Mouse (Mus musculus) heart, postnatal 14 days (tissue): ENCODE measurements around the gene Usp46. TPM values are rescaled to one million over a fixed set of nuclear protein-coding genes. Genes with fewer than 3 reads are reported as not detected.
A peak's percentile ranks its signal among the peaks of the same experiment; 100 is the strongest.
"Not testable (repeated sequence)": the region's sequence is repeated elsewhere in the genome, so short reads cannot be mapped to it uniquely, and the experiment has no call there.

Source experiments
- DNase-seq, 2 experiments: peaks; one replicate each; pipeline ENCODE4 v3.0.0; 2021 to 2022
- intact Hi-C: fragments of 180-260 bp; cut with DNase I; formaldehyde crosslinking; loops from one replicate; pipeline ENCODE4 v1.15.1; 2025
- total RNA-seq, 2 experiments: library from RNA; stranded (reverse); gene quantifications; 2 replicates each; pipeline ENCODE4 v1.2.3; 2021

Gene Usp46
- total RNA-seq, 2 experiments from 2014 or later: 42.9 to 43.6 TPM

DNA sequence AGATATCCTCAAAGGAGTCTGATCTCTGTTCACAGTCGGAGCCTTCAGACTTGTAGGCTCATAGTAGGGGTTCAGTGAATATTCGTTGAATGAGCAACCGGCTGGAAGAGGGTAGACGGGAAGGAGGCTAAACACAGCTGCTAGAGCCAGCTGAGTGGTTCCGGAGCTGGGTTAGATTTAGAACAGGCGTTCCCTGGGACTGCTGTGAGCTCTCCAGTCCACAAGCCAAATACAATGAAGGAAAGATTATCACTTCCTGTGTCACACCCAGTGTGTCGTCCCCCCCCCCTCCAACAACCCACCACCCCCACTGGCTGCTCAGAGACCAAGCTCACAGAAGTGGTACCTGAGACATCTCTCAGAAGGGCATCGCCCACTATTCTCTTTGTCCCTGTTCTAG lies 9.7 kb upstream of the Usp46 start:
- intact Hi-C loops: no loop called here
- DNase-seq: no peak

DNA sequence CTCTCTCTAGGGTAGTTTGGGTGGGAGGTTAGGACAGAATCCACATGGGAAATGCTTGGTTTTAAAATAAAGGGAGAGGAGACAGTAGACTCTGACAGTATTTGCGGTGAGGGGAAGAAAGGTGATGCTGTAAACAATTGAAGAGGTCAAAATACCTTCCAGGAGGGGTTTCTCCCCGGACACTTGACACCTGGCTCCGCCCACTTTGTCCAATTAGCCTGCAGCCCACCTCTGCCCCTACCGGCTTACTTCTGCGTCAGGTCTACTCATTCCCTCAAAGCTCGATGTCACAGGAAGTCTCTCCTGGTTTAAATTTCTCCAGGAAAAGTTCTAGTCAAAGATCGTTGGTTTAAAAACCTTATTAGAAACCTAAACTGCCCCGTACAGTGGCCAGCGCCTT lies 8.5 kb upstream of the Usp46 start:
- DNase-seq: no peak
- intact Hi-C loops: no loop called here

DNA sequence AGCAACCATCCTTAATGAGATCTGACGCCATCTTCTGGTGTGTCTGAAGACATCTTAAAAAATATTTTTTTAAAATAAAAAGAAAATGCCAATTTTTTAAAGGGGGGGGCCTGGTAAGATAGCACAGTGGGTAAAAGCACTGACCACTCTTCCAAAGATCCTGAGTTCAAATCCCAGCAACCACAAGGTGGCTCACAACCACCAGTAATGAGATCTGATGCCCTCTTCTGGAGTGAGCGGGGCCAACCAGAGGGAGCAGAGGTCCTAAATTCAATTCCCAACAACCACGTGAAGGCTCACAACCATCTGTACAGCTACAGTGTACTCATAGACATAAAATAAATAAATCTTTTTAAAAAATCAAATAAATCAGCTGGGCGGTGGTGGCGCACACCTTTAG lies 2.3 kb upstream of the Usp46 start:
- intact Hi-C loops: not testable (repeated sequence)

DNA sequence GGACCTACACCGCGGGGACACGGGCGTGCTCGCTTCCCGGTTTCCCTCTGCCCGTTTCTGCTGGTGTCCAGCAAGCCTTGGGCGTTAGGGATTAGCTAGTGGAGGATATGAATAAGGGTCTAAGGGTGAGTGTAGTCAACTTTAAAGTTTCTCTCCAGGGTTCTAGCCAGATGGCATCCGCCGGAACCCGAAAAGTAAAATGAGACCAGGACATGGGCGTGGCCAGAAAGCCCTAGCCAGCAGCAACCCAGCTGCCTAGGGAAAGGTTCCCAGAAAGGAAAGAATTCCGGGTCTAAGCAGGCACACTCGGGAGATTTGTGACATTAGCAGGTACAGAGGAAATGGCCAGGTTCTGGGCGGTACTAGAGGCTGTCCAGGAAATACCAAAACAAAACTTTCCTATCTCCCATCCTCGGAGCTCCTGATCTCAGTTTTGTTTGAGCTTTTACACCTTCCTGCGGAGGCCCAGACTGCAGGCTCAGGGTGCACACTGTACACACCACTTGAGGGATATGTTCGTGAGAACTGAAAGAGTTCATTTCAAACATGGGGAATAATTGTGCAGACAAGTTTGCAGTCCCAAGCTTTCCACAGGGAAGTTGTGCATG lies 587 bp upstream of the Usp46 start:
- DNase-seq: peak; percentile 73 to 80
- intact Hi-C loops: loop anchor here (2.0 to 10.0 kb wide), 4 partner anchors 128 to 1086 kb away; partner anchors contain the start of gene Pdgfra

More for the DNA sequence above, 2.3 kb upstream of the Usp46 start:
- DNase-seq: not testable (repeated sequence)

DNA sequence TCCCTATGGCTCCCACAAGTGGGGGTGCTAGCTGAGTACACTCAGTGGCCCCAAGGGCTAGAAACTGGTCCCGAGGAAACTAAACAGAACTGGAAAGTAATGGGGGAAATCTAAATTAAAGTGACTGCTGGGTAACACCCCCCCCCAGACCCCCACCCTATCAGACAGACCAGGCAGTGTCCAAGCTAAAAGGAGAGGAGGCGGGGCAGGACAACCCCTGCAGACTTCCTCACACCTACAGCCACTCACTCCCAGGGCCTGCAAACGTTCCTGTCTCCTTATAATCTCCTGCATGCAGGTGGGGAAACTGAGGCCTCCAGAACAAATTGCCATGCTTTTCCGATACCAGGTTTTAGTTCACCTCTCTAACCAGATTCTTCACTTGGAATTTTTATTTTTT lies 885 bp downstream of the Usp46 start:
- DNase-seq: no peak
- intact Hi-C loops: loop anchor here (2.0 to 10.0 kb wide), 4 partner anchors 25 to 1087 kb away; partner anchors contain the start of gene Pdgfra

DNA sequence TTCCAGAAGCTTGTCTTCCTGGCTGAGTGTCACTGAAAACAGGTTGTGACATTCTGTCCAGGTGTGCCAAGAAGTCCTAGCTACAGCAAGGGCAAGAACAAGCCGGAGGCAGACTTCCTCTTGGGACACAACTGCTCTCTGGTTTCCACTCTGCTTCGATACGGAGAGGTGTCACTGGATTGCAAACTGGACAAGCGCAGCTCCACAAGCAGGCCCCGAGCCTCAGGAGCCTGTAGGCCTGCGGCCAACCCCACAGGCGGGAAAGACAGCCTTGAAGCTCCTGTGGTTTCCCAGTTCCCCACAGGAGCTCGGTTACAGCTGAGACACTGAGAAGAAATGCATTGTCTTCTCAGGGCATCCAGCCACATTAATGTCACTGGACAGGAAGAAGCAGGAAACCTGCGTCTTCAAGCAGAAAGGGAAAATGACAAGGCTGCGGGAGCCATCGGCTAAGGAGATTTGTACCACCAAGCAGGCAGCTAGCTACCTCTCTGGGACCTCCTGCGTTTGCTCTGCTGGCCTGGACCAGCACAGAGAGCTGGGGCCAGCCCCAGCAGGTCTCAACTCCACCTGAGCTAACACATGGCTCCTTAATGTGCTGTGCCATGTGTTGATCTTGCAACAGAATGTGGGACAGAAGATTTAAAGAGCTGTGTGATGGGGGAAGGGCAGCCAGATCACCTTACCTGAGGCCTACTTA lies 1.7 kb downstream of the Usp46 start:
- peak; percentile 40 to 44 for DNase-seq
- intact Hi-C loops: loop anchor here (2.0 to 10.0 kb wide), 4 partner anchors 26 to 1088 kb away; partner anchors contain the start of gene Pdgfra

DNA sequence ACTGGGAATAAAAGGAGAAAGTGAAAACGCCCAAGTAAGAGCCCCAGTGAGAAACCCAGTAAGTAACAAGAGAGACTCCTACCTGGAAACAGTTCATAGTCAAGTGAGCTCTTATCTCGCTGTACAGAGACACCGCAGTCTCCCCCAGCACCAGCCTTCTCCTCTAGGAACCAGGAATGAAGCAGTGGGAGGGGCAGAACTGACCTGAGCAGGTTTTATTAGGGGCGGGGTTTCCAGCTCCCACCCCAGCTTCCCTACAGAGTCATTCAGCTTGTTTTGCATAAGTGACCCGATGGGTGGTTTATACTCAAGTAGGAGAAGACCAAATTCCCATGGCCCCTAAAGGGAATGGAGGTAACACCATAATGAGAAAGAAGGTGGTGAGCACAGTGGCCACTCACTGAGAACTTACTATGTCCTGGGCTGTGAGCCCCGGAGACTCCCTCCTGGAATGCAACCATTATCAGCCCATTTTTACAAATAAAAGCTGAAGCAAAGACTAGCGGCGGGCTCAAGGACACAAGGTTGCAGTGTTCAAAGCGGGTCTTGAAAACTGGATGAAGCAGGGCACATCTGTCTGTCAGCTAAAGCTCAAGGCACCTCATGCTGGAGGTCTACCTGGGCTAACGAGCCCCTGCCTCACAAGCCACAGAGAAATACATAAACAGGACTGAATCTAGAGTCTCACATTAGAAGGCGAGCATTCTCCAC lies 2.5 kb downstream of the Usp46 start:
- intact Hi-C loops: loop anchor here (2.0 to 10.0 kb wide), 4 partner anchors 27 to 1089 kb away; partner anchors contain the start of gene Pdgfra

DNA sequence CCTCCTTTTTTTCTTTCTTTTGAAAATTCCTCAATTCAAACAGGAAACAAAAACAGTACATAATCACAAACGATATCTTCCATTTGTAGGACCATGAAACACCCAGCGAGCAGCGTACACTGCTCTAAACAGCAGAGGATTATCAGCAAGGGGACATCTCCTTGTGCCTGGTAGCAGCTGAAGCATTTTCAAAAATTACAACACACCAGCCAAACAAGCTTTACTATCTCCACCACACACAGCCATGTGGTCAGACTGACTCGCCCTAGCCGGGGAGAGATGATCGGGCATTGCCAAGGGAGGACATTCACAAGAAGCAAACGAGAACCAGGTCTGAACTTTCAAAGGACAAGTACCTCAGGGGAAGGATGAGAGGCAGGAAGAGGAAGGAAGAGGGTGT lies 3.4 kb downstream of the Usp46 start:
- DNase-seq: no peak
- intact Hi-C loops: loop anchor here (5.0 to 10.0 kb wide), 2 partner anchors 208 to 1090 kb away; partner anchors contain the start of gene Pdgfra

More for the DNA sequence above, 2.5 kb downstream of the Usp46 start:
- no peak for DNase-seq

DNA sequence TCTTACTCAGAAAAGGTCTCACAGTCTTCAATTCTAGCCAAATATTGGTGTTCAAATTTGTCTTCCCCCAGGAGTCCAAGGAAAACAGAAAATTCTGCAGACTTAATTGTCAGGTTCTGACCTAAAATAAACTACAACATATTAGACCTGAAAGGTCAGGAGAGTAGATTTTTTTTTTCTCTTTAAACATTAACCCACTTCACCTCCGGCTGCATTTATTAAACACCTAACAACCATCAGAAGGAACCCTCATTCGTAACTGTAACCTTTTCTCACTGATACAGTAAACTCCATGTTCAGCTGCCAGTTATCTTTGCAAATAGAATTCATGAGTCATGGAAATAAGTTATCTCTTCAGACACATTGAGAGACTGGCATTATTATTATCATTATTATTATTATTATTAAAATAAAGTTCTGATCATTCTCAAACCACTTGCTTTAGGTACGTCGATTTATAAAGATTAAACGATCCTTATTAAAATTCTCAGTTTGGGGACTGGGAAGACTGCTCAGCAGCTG lies 4.9 kb downstream of the Usp46 start:
- no peak for DNase-seq
- intact Hi-C loops: loop anchor here (10.0 kb wide), 1 partner anchor 1092 kb away; the partner anchor contains the start of gene Pdgfra

DNA sequence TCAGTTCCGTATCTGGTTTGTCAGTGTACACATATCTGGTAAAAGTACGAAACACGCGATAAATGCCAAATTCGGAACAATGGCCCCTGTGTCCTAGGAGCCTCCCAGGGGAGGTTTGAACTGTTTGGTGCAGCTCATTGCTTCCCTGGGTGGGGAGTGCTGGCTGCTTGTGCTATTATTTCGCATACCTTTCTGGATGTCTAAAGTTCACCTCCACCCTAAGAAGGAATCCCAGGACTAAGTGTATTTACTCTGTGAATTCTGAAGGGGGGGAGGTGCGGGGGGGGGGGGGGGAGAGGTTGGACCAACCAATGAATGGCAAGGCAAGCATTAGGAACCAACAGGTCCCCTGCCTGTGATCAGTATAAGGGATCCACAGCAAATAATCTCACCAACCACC lies 6.0 kb downstream of the Usp46 start:
- DNase-seq: no peak
- intact Hi-C loops: loop anchor here (10.0 kb wide), 1 partner anchor 1093 kb away; the partner anchor contains the start of gene Pdgfra

DNA sequence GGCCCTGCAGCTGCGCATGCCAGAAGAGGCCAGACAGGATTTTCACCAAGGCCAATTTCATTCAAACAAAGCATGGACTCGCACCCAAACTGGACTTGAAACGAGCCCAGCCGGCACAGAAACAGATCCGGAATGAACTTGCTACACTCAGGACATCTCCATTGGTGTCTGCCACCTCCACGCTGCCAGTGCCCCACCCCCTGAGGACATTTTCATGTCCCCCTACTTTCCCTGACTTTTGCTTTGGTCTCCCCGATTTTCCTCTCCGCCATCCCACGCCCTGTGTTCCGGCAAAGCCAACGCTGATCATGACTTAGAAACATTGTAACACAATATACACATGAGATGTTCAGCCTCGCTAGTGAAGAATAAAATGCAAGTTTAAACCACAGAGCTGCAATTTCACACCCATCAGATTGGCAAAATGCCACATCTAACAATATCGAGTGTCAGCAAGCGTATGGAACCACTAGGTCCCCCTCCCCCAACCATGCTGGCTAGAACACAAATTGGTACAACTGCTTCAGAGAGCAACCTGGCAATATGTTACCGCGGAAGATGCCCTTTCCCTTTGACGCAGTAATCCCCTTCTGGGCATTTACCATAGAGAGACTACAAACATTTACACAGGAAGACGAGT lies 6.7 kb downstream of the Usp46 start:
- intact Hi-C loops: loop anchor here (10.0 kb wide), 1 partner anchor 1093 kb away; the partner anchor contains the start of gene Pdgfra
- no peak for DNase-seq

DNA sequence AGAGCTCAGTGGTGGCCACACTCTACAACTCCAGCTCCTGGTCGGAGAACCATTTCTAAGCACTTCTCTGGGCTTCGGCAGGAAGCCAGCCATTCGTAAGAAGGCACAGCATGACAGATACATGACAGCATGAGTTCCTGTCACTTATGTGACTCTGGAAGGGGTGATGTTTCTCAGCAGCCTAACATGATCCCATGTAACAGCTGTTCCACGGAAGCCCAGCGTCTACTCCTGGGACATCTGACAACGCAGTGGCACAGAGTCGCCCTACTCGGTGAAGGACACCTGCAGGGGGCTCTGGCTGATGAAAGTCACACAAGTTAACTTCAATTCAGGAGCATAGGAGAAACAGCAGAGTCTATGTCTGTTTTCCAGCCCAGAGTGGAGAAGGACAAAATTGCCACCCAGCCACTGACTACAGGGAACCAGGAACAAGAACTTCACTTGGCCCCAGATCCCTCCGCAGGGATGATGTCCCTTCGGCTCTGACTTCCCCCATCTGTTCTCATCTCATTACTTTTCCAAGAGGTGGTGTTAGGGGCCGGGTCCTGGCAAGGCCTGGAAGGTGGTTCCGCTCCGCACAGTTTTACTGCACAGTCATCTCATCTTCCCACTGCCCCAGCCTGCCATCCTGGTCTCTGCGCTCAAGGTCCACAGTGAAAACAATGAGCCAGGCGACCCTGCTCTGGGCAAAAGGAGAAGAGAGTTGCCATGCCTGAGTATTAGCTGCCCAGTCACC lies 15.9 kb downstream of the Usp46 start:
- no peak for DNase-seq
- intact Hi-C loops: no loop called here

DNA sequence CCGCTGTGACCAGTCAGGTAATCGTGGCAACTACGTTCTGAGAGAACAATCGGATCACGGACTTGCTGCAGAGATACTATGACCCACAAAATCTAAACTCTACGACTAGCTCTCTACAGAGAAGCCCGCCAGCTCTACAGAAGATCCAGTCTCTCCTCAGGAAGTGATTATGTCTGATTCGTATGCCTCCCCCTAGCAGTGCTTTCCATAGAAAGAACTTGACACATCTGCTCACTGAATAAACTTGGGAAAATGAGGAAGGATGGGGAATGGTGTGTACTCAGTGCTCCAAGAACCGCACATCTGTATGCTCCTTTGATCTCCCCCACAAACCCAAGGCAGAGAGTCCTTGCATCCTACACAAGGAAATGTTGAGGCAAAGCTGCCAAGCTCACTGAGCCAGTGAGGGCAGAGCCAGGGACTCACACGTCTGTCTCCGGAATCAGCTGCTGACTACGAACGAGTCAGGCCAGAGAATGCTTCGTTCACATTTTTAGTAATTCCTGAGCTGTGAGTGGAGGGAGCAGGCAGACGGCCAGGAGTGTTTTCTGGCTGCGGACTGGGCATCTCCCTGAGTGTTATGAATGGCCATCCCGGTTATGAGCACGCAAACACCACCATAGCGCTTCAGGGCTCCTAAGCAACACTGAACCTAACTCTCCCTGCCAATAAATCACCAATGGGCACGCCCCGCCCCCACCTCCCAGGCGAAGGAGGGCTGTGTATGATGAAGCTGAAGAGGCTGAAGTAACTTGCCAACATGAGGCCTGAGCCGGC lies 16.6 kb downstream of the Usp46 start:
- DNase-seq: peak; percentile 47 to 67
- intact Hi-C loops: no loop called here

DNA sequence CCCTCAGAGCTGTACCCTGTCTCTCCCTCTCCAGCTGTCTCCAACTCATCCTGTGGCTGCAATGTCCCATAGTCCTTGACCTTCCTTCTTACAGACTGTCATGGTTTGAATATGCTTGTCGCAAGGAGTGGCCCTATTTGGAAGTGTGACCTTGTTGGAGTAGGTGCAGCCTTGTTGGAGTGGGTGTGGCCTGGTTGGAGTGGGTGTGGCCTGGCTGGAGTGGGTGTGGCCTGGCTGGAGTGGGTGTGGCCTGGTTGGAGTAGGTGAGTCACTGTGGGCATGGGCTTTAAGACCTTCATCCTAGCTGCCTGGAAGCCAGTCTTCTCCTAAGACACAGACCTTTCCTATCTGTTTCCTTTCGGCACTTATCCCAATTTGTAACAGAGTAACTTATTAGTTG lies 17.3 kb downstream of the Usp46 start:
- DNase-seq: no peak
- intact Hi-C loops: no loop called here

DNA sequence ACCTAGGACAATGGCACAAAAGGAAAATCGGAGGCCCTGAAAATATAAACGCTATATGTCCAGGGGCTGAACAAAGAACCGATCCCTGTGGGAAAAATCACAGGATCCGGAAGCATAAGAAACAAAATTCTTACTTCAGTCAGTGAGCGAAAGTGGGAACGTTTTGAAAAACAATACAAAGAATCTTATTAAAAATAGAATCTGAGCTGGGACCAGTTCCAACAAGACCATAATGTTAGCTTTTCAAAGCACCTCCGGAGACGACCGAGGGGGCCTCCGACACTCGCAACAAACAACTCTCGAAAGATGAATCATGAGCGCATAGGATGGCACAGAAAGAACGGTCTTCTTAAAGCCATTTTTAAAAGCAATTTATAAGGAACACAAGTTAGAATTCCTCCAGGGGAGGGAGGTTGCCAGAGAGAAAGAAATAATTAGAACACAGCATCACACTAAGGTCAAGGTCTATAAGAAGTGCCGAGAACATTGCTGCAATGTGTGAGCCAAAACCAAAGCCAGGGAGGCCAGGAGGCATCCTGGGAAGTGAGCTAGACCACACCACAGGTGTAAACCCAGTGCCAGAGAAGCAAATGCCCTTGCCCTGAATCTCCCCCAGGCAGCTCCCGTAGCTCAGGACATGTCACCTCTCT lies 19.3 kb downstream of the Usp46 start:
- intact Hi-C loops: no loop called here
- no peak for DNase-seq

DNA sequence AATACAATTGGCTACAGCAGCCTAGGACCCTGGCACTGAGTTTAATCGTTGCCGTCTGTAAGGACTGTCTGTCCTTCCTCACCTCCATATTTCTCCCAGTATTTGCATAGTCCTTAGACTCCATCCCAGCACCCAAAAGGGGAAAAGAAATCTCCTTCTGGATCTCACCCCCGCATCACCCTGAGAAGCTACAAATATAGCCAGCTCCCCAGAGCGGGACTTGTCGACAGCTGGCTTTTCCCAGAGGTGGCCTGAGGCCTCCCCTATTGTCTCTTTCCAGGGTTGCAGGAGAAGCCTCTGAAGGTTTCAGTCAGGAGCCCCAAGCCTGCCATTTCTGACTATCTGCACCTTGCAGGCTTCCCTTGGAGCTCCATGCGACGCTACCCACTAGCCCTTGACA lies 23.6 kb downstream of the Usp46 start:
- intact Hi-C loops: no loop called here
- DNase-seq: no peak

DNA sequence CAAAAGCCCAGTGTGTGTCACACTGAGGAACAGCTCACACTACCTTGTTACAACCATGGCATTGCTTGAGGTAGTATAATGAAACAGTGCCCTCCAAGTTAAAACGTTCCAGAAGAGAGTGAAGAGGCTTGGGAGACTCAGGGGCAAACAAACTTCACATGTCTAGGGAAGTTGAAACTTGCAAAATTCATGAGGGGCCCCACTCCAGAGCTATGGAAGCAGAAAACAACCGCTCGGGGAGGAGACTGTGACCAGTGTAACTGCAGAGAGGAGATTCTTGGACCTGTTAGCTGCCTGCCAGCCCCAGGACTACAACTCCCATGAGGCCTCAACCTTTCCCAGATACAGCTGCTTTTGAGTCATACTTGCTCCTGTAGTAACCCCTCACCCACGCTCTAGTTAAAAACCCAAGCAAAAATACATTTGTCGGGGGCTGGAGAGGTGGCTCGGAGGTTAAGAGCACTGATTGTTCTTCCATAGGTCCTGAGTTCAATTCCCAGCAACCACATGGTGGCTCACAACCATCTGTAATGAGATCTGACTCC lies 25.4 kb downstream of the Usp46 start:
- DNase-seq: no peak
- intact Hi-C loops: no loop called here

DNA sequence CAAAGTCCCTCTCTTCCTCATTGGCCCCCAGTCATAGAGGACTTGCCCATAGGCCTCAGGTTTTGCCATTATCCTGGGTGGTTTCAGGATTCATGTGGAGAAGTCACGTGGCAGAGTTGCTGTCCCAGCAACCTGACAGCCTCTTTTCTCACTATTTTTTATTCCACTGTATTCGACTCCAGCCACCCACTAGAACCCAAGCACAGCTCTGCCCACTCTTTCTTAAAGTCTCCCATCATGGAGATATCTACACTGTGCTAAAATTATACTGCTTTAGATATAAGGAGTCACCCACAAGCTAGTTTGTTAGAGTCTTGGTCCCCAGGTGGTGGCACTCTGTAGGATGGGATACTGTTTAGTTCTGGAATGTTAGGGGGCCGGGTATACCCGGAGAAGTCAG lies 27.7 kb downstream of the Usp46 start:
- no peak for DNase-seq
- intact Hi-C loops: no loop called here
